In the genomic region with DNA sequence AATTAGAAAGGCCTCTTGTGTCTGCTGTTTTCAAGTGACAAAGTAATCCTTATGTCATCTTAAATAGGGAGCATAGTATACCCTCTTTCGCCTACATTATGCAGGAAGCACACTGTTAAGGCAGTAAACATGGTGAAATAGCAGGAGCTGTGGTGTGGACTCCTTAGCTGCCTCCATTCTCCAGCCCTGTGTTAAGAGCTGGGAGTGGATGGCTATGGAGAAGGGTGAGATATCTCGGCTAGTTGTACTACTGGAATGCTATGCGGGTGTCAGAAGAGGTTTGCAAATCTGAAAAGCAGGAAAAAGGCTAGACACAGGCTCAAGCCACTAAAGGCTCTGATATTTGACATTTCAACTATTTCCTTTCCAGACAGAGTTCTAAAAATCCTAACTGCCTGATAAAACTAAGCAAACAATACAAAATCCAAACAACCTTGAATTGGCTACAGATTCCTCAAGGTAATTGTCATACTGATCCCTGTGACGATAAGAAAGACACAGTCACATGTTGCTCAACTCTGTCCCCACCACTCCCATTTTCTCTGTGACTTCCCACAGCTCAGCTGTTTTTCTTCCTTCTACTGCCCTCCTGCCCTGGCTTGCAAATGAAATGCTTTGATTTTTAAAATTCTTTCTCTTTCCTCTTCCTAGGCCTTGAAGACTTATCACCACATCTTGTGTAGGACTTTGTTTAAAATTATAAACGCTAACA, we compare ENCODE assay signal across 19 mouse cellular contexts. TPM values are rescaled to one million over a fixed set of nuclear protein-coding genes. Genes with fewer than 3 reads are reported as not detected.
DNase-seq lines count a peak whose midpoint lies in the region; ATAC-seq and TF ChIP-seq lines count a peak whose summit lies in the region.
"Had no signal": no experiment of that assay in that cellular context is flagged by ENCODE, and none has a peak within 500 bp of the region (broad histone marks: within the 10 kb centered on the region; RNA-seq: fewer than 3 reads in every experiment).

No protein-coding gene starts in this region.

- H3K27me3 ChIP-seq in heart, embryonic 16.5 days (ENCODE audit: control insufficient read depth, insufficient read depth, low read length), result no peaks in the 10 kb centered on the region
- no peaks in the 10 kb centered on the region for H3K27me3 ChIP-seq in heart, embryonic 12.5 days (replicated peaks)
- H3K27me3 ChIP-seq in intestine, postnatal 0 days (replicated peaks; ENCODE audit: control insufficient read depth, insufficient read depth, low read length), result no peaks in the 10 kb centered on the region
- H3K27me3 ChIP-seq: forebrain, embryonic 15.5 days; hindbrain, embryonic 12.5 days; limb, embryonic 12.5 days; liver, embryonic 12.5 days; megakaryocyte, embryonic 14.5 days; midbrain, embryonic 13.5 days had no signal

- no peaks in the 10 kb centered on the region for H3K9me3 ChIP-seq in heart, embryonic 16.5 days (replicated peaks; ENCODE audit: control insufficient read depth, low read length)
- H3K9me3 ChIP-seq in heart, embryonic 12.5 days (replicated peaks), result no peaks in the 10 kb centered on the region
- H3K9me3 ChIP-seq in intestine, postnatal 0 days (ENCODE audit: control insufficient read depth), result no peaks in the 10 kb centered on the region
- H3K9me3 ChIP-seq: forebrain, embryonic 15.5 days; hindbrain, embryonic 12.5 days; limb, embryonic 12.5 days; liver, embryonic 12.5 days; megakaryocyte, embryonic 14.5 days; midbrain, embryonic 13.5 days had no signal

- H3K9ac ChIP-seq in heart, embryonic 16.5 days (ENCODE audit: low read length), result no peak overlapping the region
- no peak overlapping the region for H3K9ac ChIP-seq in heart, embryonic 12.5 days
- no peak overlapping the region for H3K9ac ChIP-seq in intestine, postnatal 0 days (ENCODE audit: low read depth, low read length)
- H3K9ac ChIP-seq: forebrain, embryonic 15.5 days; hindbrain, embryonic 12.5 days; limb, embryonic 12.5 days; liver, embryonic 12.5 days; midbrain, embryonic 13.5 days had no signal

- H3K4me3 ChIP-seq in heart, embryonic 16.5 days (ENCODE audit: low read length), result no peak overlapping the region
- H3K4me3 ChIP-seq in heart, embryonic 12.5 days, result no peak overlapping the region
- no peak overlapping the region for H3K4me3 ChIP-seq in bone marrow macrophage, adult 2 months (ENCODE audit: insufficient read depth, low read length)
- H3K4me3 ChIP-seq in intestine, postnatal 0 days (ENCODE audit: low read depth, low read length), result no peak overlapping the region
- H3K4me3 ChIP-seq: forebrain, embryonic 15.5 days; hindbrain, embryonic 12.5 days; limb, embryonic 12.5 days; liver, embryonic 12.5 days; megakaryocyte, embryonic 14.5 days; midbrain, embryonic 13.5 days had no signal

- no peak for TF ChIP-seq POLR2A in bone marrow macrophage, adult 2 months (IDR thresholded peaks at IDR 0.05; ENCODE audit: borderline replicate concordance, low read depth, low read length)

- H3K36me3 ChIP-seq in heart, embryonic 16.5 days (ENCODE audit: control insufficient read depth, insufficient read depth), result no peaks in the 10 kb centered on the region
- H3K36me3 ChIP-seq in heart, embryonic 12.5 days, result no peaks in the 10 kb centered on the region
- H3K36me3 ChIP-seq in intestine, postnatal 0 days (ENCODE audit: control insufficient read depth, insufficient read depth), result no peaks in the 10 kb centered on the region
- H3K36me3 ChIP-seq: forebrain, embryonic 15.5 days; hindbrain, embryonic 12.5 days; limb, embryonic 12.5 days; liver, embryonic 12.5 days; midbrain, embryonic 13.5 days had no signal

- ATAC-seq in heart, embryonic 16.5 days (replicated peaks; ENCODE audit: extremely low read depth, insufficient read depth, low FRiP score), result no peak
- ATAC-seq in heart, embryonic 12.5 days (ENCODE audit: insufficient number of reproducible peaks, low FRiP score), result no peak
- peak; percentile 53; the same call in 1 of the 2 replicates for ATAC-seq in intestine, postnatal 0 days
- ATAC-seq: forebrain, embryonic 15.5 days; liver, embryonic 12.5 days; midbrain, embryonic 13.5 days had no signal

- H3K4me1 ChIP-seq in heart, embryonic 16.5 days (ENCODE audit: control insufficient read depth, insufficient read depth, low read length), result no peaks in the 10 kb centered on the region
- H3K4me1 ChIP-seq in heart, embryonic 12.5 days (replicated peaks), result no peaks in the 10 kb centered on the region
- peaks cover 31% of the 10 kb centered on the region for H3K4me1 ChIP-seq in bone marrow macrophage, adult 2 months (ENCODE audit: control insufficient read depth, insufficient read depth, low read length)
- no peaks in the 10 kb centered on the region for H3K4me1 ChIP-seq in intestine, postnatal 0 days (replicated peaks; ENCODE audit: control insufficient read depth, insufficient read depth, low read length)
- H3K4me1 ChIP-seq: forebrain, embryonic 15.5 days; hindbrain, embryonic 12.5 days; limb, embryonic 12.5 days; liver, embryonic 12.5 days; megakaryocyte, embryonic 14.5 days; midbrain, embryonic 13.5 days had no signal

- peak; percentile 3 for DNase-seq in adipocyte (ENCODE audit: low spot score)
- DNase-seq in cerebellum, adult 9-11 months, result no peak
- no peak for DNase-seq in spleen, postnatal 4 days (ENCODE audit: low spot score in 2 of 2)
- DNase-seq in right cerebral cortex, postnatal 14 days, result no peak
- DNase-seq: adrenal gland, adult 8-10 months; cerebellum, adult 2 months; gastrocnemius, postnatal 36 days; kidney, postnatal 25 days; spleen, adult 18-20 months had no signal

- TF ChIP-seq CTCF in bone marrow macrophage, adult 2 months (IDR thresholded peaks at IDR 0.05; ENCODE audit: low read depth, low read length), result no peak
- TF ChIP-seq CTCF in intestine, postnatal 0 days (IDR thresholded peaks at IDR 0.05; ENCODE audit: low read depth), result no peak

- no peak overlapping the region for H3K4me2 ChIP-seq in heart, embryonic 16.5 days (ENCODE audit: low read depth, low read length)
- no peak overlapping the region for H3K4me2 ChIP-seq in heart, embryonic 12.5 days
- no peak overlapping the region for H3K4me2 ChIP-seq in intestine, postnatal 0 days (replicated peaks; ENCODE audit: low read depth)
- H3K4me2 ChIP-seq: forebrain, embryonic 15.5 days; hindbrain, embryonic 12.5 days; limb, embryonic 12.5 days; liver, embryonic 12.5 days; midbrain, embryonic 13.5 days had no signal

- H3K27ac ChIP-seq in heart, embryonic 16.5 days (ENCODE audit: low read length), result peak overlapping the region; percentile 11; the same call in 1 of the 2 replicates
- H3K27ac ChIP-seq in heart, embryonic 12.5 days (ENCODE audit: poor library complexity, severe bottlenecking), result no peak overlapping the region
- peak overlapping the region; percentile 62 for H3K27ac ChIP-seq in bone marrow macrophage, adult 2 months (ENCODE audit: insufficient read depth, low read depth, low read length)
- H3K27ac ChIP-seq in intestine, postnatal 0 days (ENCODE audit: low read depth, low read length), result no peak overlapping the region; the same call in 1 of the 2 replicates
- H3K27ac ChIP-seq: forebrain, embryonic 15.5 days; hindbrain, embryonic 12.5 days; limb, embryonic 12.5 days; liver, embryonic 12.5 days; midbrain, embryonic 13.5 days had no signal

- WGBS in heart, embryonic 16.5 days, result 45% methylated on average over 5 of the region's 5 CpGs
- WGBS in heart, embryonic 12.5 days, result 44% methylated on average over 5 of the region's 5 CpGs
- 46% methylated on average over 5 of the region's 5 CpGs for WGBS in intestine, postnatal 0 days

RNA-seq across cellular contexts. Expression of gene Sat1, which starts 22.4 kb away (rescaled TPM):
- polyA plus RNA-seq in heart, embryonic 16.5 days (2015; fragmentation: Nextera tagmentation; extraction: Ambion mirVana), result 118 and 124 TPM in 2 replicates
- polyA plus RNA-seq in heart, embryonic 12.5 days (2016; fragmentation: Nextera tagmentation; extraction: Ambion mirVana), result 67.6 and 76.1 TPM in 2 replicates
- 665 and 747 TPM in 2 replicates for polyA plus RNA-seq in bone marrow macrophage, adult 2 months (2012; ENCODE audit: insufficient read depth, insufficient read length, missing spikeins)
- polyA plus RNA-seq in intestine, postnatal 0 days (2015; fragmentation: Nextera tagmentation; extraction: Ambion mirVana), result 790 and 828 TPM in 2 replicates

Comparison
In these comparisons a context has a peak if more than half of its experiments do, and no peak if none do; other contexts are left out.
1. H3K27ac ChIP-seq: peak in heart, embryonic 16.5 days (single experiment) and bone marrow macrophage, adult 2 months (single experiment); none in heart, embryonic 12.5 days (single experiment) and intestine, postnatal 0 days (single experiment).